Mouse (Mus musculus) embryonic facial prominence, embryonic 12.5 days (tissue): Measurements from ENCODE around the gene Csnk2b. TPM values are rescaled to one million over a fixed set of nuclear protein-coding genes. Genes with fewer than 3 reads are reported as not detected.

ENCODE experiments used
- polyA plus RNA-seq: library from polyadenylated mRNA; unstranded; fragments of >200 nt; fragmentation: Nextera tagmentation; extraction: Ambion mirVana; gene quantifications from 2 replicates; pipeline ENCODE4 v1.2.1, GENCODE M21; 2016

The Csnk2b gene
- polyA plus RNA-seq, 1 experiment from 2014 or later, result 254 TPM

Other genes starting within 250 kb of the Csnk2b start
- 8.6 and 8.9 TPM in 2 replicates for gene Zbtb12, start 242.6 kb downstream of the Csnk2b start, polyA plus RNA-seq
- 0.31 TPM in 1 of 2 replicates, not detected in the other for gene Gm20547, start 240.0 kb downstream of the Csnk2b start, polyA plus RNA-seq
- 1.2 and 2.5 TPM in 2 replicates for gene C2, start 223.8 kb downstream of the Csnk2b start, polyA plus RNA-seq
- gene Ehmt2, start 223.6 kb downstream of the Csnk2b start, polyA plus RNA-seq, result 111 and 121 TPM in 2 replicates
- gene Slc44a4, start 207.6 kb downstream of the Csnk2b start, polyA plus RNA-seq, result 0.29 TPM in 1 of 2 replicates, not detected in the other
- gene Neu1, start 190.8 kb downstream of the Csnk2b start, polyA plus RNA-seq, result 19.2 and 20.8 TPM in 2 replicates
- 0.33 and 0.36 TPM in 2 replicates for gene Hspa1b, start 162.8 kb downstream of the Csnk2b start, polyA plus RNA-seq
- gene Gm20481, start 152.1 kb downstream of the Csnk2b start, polyA plus RNA-seq, result not detected in 2 replicates
- 4.2 and 4.9 TPM in 2 replicates for gene Hspa1a, start 149.9 kb downstream of the Csnk2b start, polyA plus RNA-seq
- 0.84 and 0.99 TPM in 2 replicates for gene Hspa1l, start 149.3 kb downstream of the Csnk2b start, polyA plus RNA-seq
- 212 and 230 TPM in 2 replicates for gene Lsm2, start 140.2 kb downstream of the Csnk2b start, polyA plus RNA-seq
- 150 and 160 TPM in 2 replicates for gene Vars, start 121.1 kb downstream of the Csnk2b start, polyA plus RNA-seq
- 0.20 and 0.25 TPM in 2 replicates for gene Vwa7, start 105.5 kb downstream of the Csnk2b start, polyA plus RNA-seq
- 8.7 and 9.5 TPM in 2 replicates for gene Sapcd1, start 94.0 kb downstream of the Csnk2b start, polyA plus RNA-seq
- 3.7 and 4.2 TPM in 2 replicates for gene Msh5, start 75.3 kb downstream of the Csnk2b start, polyA plus RNA-seq
- 205 and 211 TPM in 2 replicates for gene Clic1, start 72.1 kb downstream of the Csnk2b start, polyA plus RNA-seq
- 471 and 492 TPM in 2 replicates for gene Ddah2, start 63.0 kb downstream of the Csnk2b start, polyA plus RNA-seq
- not detected in 2 replicates for gene Ly6g6c, start 56.7 kb downstream of the Csnk2b start, polyA plus RNA-seq
- gene Mpig6b, start 55.9 kb downstream of the Csnk2b start, polyA plus RNA-seq, result 0.61 and 0.99 TPM in 2 replicates
- gene Ly6g6e, start 45.2 kb downstream of the Csnk2b start, polyA plus RNA-seq, result 1.1 and 1.3 TPM in 2 replicates
- 0.68 TPM in 1 of 2 replicates, not detected in the other for gene Ly6g6d, start 44.0 kb downstream of the Csnk2b start, polyA plus RNA-seq
- gene Ly6g6f, start 36.4 kb downstream of the Csnk2b start, polyA plus RNA-seq, result 0.27 and 0.65 TPM in 2 replicates
- 83.3 and 86.7 TPM in 2 replicates for gene Abhd16a, start 32.8 kb downstream of the Csnk2b start, polyA plus RNA-seq
- gene Ly6g5c, start 13.8 kb downstream of the Csnk2b start, polyA plus RNA-seq, result not detected in 2 replicates
- gene Ly6g5b, start 6.6 kb downstream of the Csnk2b start, polyA plus RNA-seq, result 0.82 and 1.0 TPM in 2 replicates
- 22.4 and 25.5 TPM in 2 replicates for gene Gpank1, start 598 bp downstream of the Csnk2b start, polyA plus RNA-seq
- 9.3 and 10.7 TPM in 2 replicates for gene D17H6S53E, start 4.3 kb upstream of the Csnk2b start, polyA plus RNA-seq
- 0.46 and 0.49 TPM in 2 replicates for gene Apom, start 10.0 kb upstream of the Csnk2b start, polyA plus RNA-seq
- gene Bag6, start 13.1 kb upstream of the Csnk2b start, polyA plus RNA-seq, result 73.3 and 74.0 TPM in 2 replicates
- 225 and 230 TPM in 2 replicates for gene Prrc2a, start 42.8 kb upstream of the Csnk2b start, polyA plus RNA-seq
- gene Aif1, start 54.0 kb upstream of the Csnk2b start, polyA plus RNA-seq, result 7.0 and 7.3 TPM in 2 replicates
- gene Lst1, start 66.4 kb upstream of the Csnk2b start, polyA plus RNA-seq, result 5.9 and 7.7 TPM in 2 replicates
- gene Ltb, start 72.4 kb upstream of the Csnk2b start, polyA plus RNA-seq, result 0.95 and 0.98 TPM in 2 replicates
- gene Tnf, start 80.0 kb upstream of the Csnk2b start, polyA plus RNA-seq, result 0.15 and 0.25 TPM in 2 replicates
- 0.22 and 0.27 TPM in 2 replicates for gene Lta, start 83.3 kb upstream of the Csnk2b start, polyA plus RNA-seq
- gene Gm16181, start 98.8 kb upstream of the Csnk2b start, polyA plus RNA-seq, result 1.0 TPM in 1 of 2 replicates, not detected in the other
- gene Atp6v1g2, start 111.6 kb upstream of the Csnk2b start, polyA plus RNA-seq, result 4.5 and 5.5 TPM in 2 replicates
- gene Nfkbil1, start 113.7 kb upstream of the Csnk2b start, polyA plus RNA-seq, result 13.0 and 13.3 TPM in 2 replicates
- 572 and 587 TPM in 2 replicates for gene Ddx39b, start 119.7 kb upstream of the Csnk2b start, polyA plus RNA-seq
- gene H2-D1, start 140.7 kb upstream of the Csnk2b start, polyA plus RNA-seq, result 20.8 and 21.5 TPM in 2 replicates
- gene H2-Q1, start 198.4 kb upstream of the Csnk2b start, polyA plus RNA-seq, result not detected in 2 replicates
- gene H2-Q2, start 220.2 kb upstream of the Csnk2b start, polyA plus RNA-seq, result 0.38 and 0.40 TPM in 2 replicates